Mouse (Mus musculus): ENCODE measurements around the gene Dab2ip.

DNA sequence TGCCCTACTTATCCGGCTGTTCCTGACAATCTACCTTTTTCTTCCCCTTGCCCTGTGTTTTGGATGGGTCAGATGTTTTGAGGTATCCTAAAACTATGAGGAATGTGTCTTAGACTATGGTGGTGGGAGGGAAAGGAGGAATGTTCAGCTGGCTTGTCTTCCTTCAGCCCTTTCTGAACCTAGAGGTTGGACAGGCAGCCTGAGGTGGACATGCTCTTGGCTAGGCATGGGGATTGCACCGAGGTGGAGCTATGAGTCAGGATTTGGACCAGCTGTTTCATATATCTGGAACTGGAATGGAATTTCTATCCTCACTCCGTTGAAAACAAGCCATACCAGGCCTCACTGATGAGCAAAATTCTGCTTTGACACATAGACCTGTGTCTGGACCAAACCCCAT, 115.9 kb downstream of the Dab2ip start:
- no peak for TF ChIP-seq CTCF (IDR thresholded peaks at IDR 0.05 in 2 of 3, conservative IDR thresholded peaks at IDR 0.05 in 1 of 3; ENCODE audit: control insufficient read depth in 1 of 3, insufficient read depth in 1 of 3, low read depth in 2 of 3, low read length in 3 of 3, poor library complexity in 1 of 3, severe bottlenecking in 1 of 3)
- TF ChIP-seq POLR2A (IDR thresholded peaks at IDR 0.05; ENCODE audit: control insufficient read depth in 1 of 2, insufficient read depth in 1 of 2, low read depth in 1 of 2, low read length in 2 of 2, poor library complexity in 1 of 2) = no peak
- no peak for TF ChIP-seq UBTF (IDR thresholded peaks at IDR 0.05; ENCODE audit: borderline replicate concordance, insufficient read depth, low read depth, low read length)
- no peak for TF ChIP-seq SMC3 (IDR thresholded peaks at IDR 0.05; ENCODE audit: low read depth, low read length)
- TF ChIP-seq POLR2AphosphoS2 (IDR thresholded peaks at IDR 0.05; ENCODE audit: low read length) = no peak
